Mouse (Mus musculus): ENCODE measurements around the gene Map4k2. TPM values are rescaled to one million over a fixed set of nuclear protein-coding genes. Genes with fewer than 3 reads are reported as not detected.

Map4k2 gene
- total and polyA plus RNA-seq, 3 experiments = 55.5 to 119 (median 95.2) TPM

DNA sequence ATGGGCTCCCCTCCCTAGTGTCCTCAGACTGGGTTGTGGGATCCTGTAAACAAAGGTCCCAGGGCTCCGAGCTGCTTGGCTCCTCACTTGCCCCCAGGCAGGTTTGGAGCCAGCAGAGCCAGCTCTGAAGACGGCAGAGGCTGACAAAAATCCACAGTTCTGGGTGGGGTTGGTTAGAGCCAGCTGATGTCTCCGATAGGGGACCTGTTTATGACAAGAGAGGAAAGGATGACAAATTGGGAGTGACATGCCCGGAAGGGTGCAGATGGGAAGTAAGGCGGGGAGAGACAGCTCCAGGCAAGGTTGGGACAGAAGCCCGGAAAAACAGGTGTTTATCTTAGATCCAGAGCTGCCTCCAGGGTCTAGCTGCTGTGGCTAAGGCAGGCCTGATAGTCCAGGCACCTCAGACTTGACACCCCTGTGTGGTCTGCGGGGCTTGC is 40.5 kb upstream of the Map4k2 start:
- Histone ChIP-seq H3K4me1 (ENCODE audit: control insufficient read depth in 1 of 2, insufficient read depth in 2 of 2) (peaks cover 58 to 95% of the 10 kb centered on the region in 2 experiments), H3K4me3 (replicated peaks in 1 of 3; ENCODE audit: low read depth in 2 of 3, low read length in 2 of 3, poor library complexity in 1 of 3) (no peak overlapping the region), H3K79me2 (replicated peaks; ENCODE audit: control insufficient read depth, extremely low read depth, insufficient read depth, poor library complexity, severe bottlenecking) (peaks cover 29% of the 10 kb centered on the region), H3K9ac (ENCODE audit: insufficient read depth, low read depth) (peak overlapping the region; percentile 60; the same call in 1 of the 2 replicates), H3K4me2 (ENCODE audit: insufficient read depth, low read depth, poor library complexity, severe bottlenecking) (no peak overlapping the region), H3K36me3 (replicated peaks in 1 of 2; ENCODE audit: control insufficient read depth in 1 of 2, insufficient read depth in 1 of 2, low read length in 1 of 2) (peaks cover 48 to 63% of the 10 kb centered on the region in 2 experiments), H3K27me3 (replicated peaks) (no peaks in the 10 kb centered on the region), H3K27ac (ENCODE audit: insufficient read depth, low read depth) (peak overlapping the region; percentile 99), H3K9me3 (replicated peaks; ENCODE audit: low read length) (no peaks in the 10 kb centered on the region)
- TF ChIP-seq BHLHE40 (IDR thresholded peaks at IDR 0.05; ENCODE audit: low read depth, low read length) = no peak
- TF ChIP-seq POLR2A (IDR thresholded peaks at IDR 0.05; ENCODE audit: low read depth, low read length) = peak; percentile 48; the same call in 1 of the 2 replicates
- no peak for TF ChIP-seq JUND (conservative IDR thresholded peaks at IDR 0.05; ENCODE audit: low read depth, low read length)
- TF ChIP-seq MYC (IDR thresholded peaks at IDR 0.05; ENCODE audit: low read depth, low read length) = no peak
- no peak for TF ChIP-seq NRF1 (IDR thresholded peaks at IDR 0.05; ENCODE audit: low read depth, low read length)
- no peak for TF ChIP-seq TCF12 (IDR thresholded peaks at IDR 0.05; ENCODE audit: low read depth, low read length)
- DNase-seq (ENCODE audit: extremely low read depth) = no peak
- in situ Hi-C loops (cut with MboI; ENCODE audit: low pct_ligation_motif_present, low pct_unique_long_range_greater_than_20kb, low sequenced_read_pairs) (loop anchor here (25.0 kb wide), 1 partner anchor 138 kb away; no protein-coding TSS in a partner anchor), dilution Hi-C loops (cut with MboI; ENCODE audit: extremely low pct_ligation_motif_present, extremely low pct_unique_long_range_greater_than_20kb, low sequenced_read_pairs) (no loop called here)

DNA sequence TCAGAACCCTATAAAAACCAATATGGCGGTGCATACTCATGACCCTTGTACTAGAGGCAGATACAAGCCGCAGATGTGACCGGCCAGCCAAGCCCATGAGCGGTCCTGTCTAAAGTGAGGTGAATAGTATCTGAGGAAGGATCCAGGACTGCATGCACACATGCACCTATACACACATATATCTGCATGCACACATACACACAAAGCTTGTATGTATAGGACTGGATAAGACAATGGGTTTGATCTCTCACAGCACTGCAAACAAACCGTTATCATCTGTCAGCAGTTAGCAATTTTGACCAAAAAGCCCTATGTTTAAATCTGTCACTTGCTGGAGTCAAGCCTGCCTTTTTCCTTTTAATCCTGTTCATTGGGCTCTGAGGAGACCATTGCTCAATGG is 38.8 kb upstream of the Map4k2 start:
- Histone ChIP-seq H3K9me3 (replicated peaks; ENCODE audit: low read length) (no peaks in the 10 kb centered on the region), H3K36me3 (replicated peaks in 1 of 2; ENCODE audit: control insufficient read depth in 1 of 2, insufficient read depth in 1 of 2, low read length in 1 of 2) (peaks cover 31 to 46% of the 10 kb centered on the region in 2 experiments), H3K27me3 (replicated peaks) (no peaks in the 10 kb centered on the region), H3K4me2 (ENCODE audit: insufficient read depth, low read depth, poor library complexity, severe bottlenecking) (no peak overlapping the region), H3K79me2 (replicated peaks; ENCODE audit: control insufficient read depth, extremely low read depth, insufficient read depth, poor library complexity, severe bottlenecking) (peaks cover 17% of the 10 kb centered on the region), H3K4me3 (replicated peaks in 1 of 3; ENCODE audit: low read depth in 2 of 3, low read length in 2 of 3, poor library complexity in 1 of 3) (no peak overlapping the region), H3K4me1 (ENCODE audit: control insufficient read depth in 1 of 2, insufficient read depth in 2 of 2) (peaks cover 44 to 82% of the 10 kb centered on the region in 2 experiments), H3K9ac (ENCODE audit: insufficient read depth, low read depth) (no peak overlapping the region), H3K27ac (ENCODE audit: insufficient read depth, low read depth) (peak overlapping the region; percentile 72; the same call in 1 of the 2 replicates)
- no peak for DNase-seq (ENCODE audit: extremely low read depth)
- in situ Hi-C loops (cut with MboI; ENCODE audit: low pct_ligation_motif_present, low pct_unique_long_range_greater_than_20kb, low sequenced_read_pairs) (loop anchor here (25.0 kb wide), 1 partner anchor 140 kb away; no protein-coding TSS in a partner anchor), dilution Hi-C loops (cut with MboI; ENCODE audit: extremely low pct_ligation_motif_present, extremely low pct_unique_long_range_greater_than_20kb, low sequenced_read_pairs) (no loop called here)
- TF ChIP-seq POLR2AphosphoS2 (IDR thresholded peaks at IDR 0.05; ENCODE audit: low read depth, low read length) (peak; percentile 59; the same call in 1 of the 2 replicates), ZMIZ1 (IDR thresholded peaks at IDR 0.05; ENCODE audit: low read depth, low read length) (peak; percentile 45; the same call in 1 of the 2 replicates), E2F4 (IDR thresholded peaks at IDR 0.05; ENCODE audit: insufficient replicate concordance, low read depth, low read length) (no peak), TCF12 (IDR thresholded peaks at IDR 0.05; ENCODE audit: low read depth, low read length) (no peak), USF1 (IDR thresholded peaks at IDR 0.05; ENCODE audit: low read depth, low read length) (no peak), SMC3 (IDR thresholded peaks at IDR 0.05; ENCODE audit: low read depth, low read length) (no peak)

DNA sequence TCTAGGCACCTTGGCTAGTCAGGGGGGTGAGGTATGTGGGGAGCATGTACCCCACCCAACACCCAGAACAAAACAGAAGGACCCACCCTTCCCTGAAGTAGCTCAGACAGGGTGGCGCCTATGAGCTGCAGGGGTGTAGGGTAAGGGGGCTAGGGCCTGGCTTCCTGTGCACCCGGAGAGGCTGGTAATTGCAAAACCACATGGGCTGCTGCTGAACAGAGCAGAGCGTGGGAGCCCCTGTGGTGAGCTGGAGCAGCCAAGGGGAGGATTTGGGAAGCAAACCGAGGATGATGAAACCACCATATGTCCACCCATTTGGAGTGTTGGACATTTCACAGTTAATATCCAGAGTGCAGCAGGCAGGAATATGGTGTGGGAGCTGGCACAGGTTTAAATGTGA is 38.4 kb upstream of the Map4k2 start:
- in situ Hi-C loops (cut with MboI; ENCODE audit: low pct_ligation_motif_present, low pct_unique_long_range_greater_than_20kb, low sequenced_read_pairs) = loop anchor here (25.0 kb wide), 1 partner anchor 140 kb away; no protein-coding TSS in a partner anchor
- H3K79me2 ChIP-seq (replicated peaks; ENCODE audit: control insufficient read depth, extremely low read depth, insufficient read depth, poor library complexity, severe bottlenecking) = peaks cover 17% of the 10 kb centered on the region
- no peak overlapping the region for H3K9ac ChIP-seq (ENCODE audit: insufficient read depth, low read depth)
- H3K27ac ChIP-seq (ENCODE audit: insufficient read depth, low read depth) = peak overlapping the region; percentile 72
- TF ChIP-seq SIN3A (IDR thresholded peaks at IDR 0.05; ENCODE audit: low read length) (no peak), EP300 (IDR thresholded peaks at IDR 0.05; ENCODE audit: low read length) (no peak), POLR2AphosphoS2 (IDR thresholded peaks at IDR 0.05; ENCODE audit: low read depth, low read length) (no peak; the same call in 1 of the 2 replicates), ZC3H11A (IDR thresholded peaks at IDR 0.05; ENCODE audit: low read depth, low read length) (no peak), JUND (conservative IDR thresholded peaks at IDR 0.05; ENCODE audit: low read depth, low read length) (no peak), TBP (conservative IDR thresholded peaks at IDR 0.05; ENCODE audit: low read depth, low read length) (no peak), MYC (IDR thresholded peaks at IDR 0.05; ENCODE audit: low read depth, low read length) (no peak), RAD21 (IDR thresholded peaks at IDR 0.05; ENCODE audit: low read depth, low read length) (no peak), E2F4 (IDR thresholded peaks at IDR 0.05; ENCODE audit: insufficient replicate concordance, low read depth, low read length) (no peak), ELF1 (IDR thresholded peaks at IDR 0.05; ENCODE audit: low read depth, low read length) (no peak)
- H3K9me3 ChIP-seq (replicated peaks; ENCODE audit: low read length) = no peaks in the 10 kb centered on the region
- no peaks in the 10 kb centered on the region for H3K27me3 ChIP-seq (replicated peaks)
- H3K4me2 ChIP-seq (ENCODE audit: insufficient read depth, low read depth, poor library complexity, severe bottlenecking) = no peak overlapping the region
- peaks cover 28 to 42% of the 10 kb centered on the region in 2 experiments for H3K36me3 ChIP-seq (replicated peaks in 1 of 2; ENCODE audit: control insufficient read depth in 1 of 2, insufficient read depth in 1 of 2, low read length in 1 of 2)
- no peak for DNase-seq (ENCODE audit: extremely low read depth)
- peaks cover 43 to 78% of the 10 kb centered on the region in 2 experiments for H3K4me1 ChIP-seq (ENCODE audit: control insufficient read depth in 1 of 2, insufficient read depth in 2 of 2)
- dilution Hi-C loops (cut with MboI; ENCODE audit: extremely low pct_ligation_motif_present, extremely low pct_unique_long_range_greater_than_20kb, low sequenced_read_pairs) = no loop called here
- no peak overlapping the region for H3K4me3 ChIP-seq (replicated peaks in 1 of 3; ENCODE audit: low read depth in 2 of 3, low read length in 2 of 3, poor library complexity in 1 of 3)
